Mouse (Mus musculus) lung, embryonic 14.5 days (tissue): ENCODE data around the gene Rassf6. TPM values are rescaled to one million over a fixed set of nuclear protein-coding genes. Genes with fewer than 3 reads are reported as not detected.

Source experiments
- ATAC-seq: fragments of 200-750 bp; cut with Nextera tagmentation; 2 replicates; pipeline ENCODE4 v1.8.0; 2017; ENCODE audit warnings: mild to moderate bottlenecking, moderate TSS enrichment, moderate library complexity; ENCODE audit not compliant: insufficient read depth
- DNase-seq: peaks from one replicate; pipeline ENCODE4 v3.0.0-alpha.2; 2015
- H3K27ac ChIP-seq: fragments of 300-500 bp; sonication (generic); 2 replicates; pipeline ENCODE4 v1.5.1; 2014; ENCODE audit warnings: low read depth, mild to moderate bottlenecking, moderate library complexity
- H3K27me3 ChIP-seq: fragments of 300-500 bp; sonication (generic); 2 replicates; pipeline ENCODE4 v1.6.1; 2014; ENCODE audit warnings: low read length, control low read depth; ENCODE audit not compliant: insufficient read depth
- H3K36me3 ChIP-seq: fragments of 300-500 bp; sonication (generic); 2 replicates; pipeline ENCODE4 v1.6.1; 2014; ENCODE audit warnings: control low read depth; ENCODE audit not compliant: insufficient read depth
- H3K4me1 ChIP-seq: fragments of 300-500 bp; sonication (generic); 2 replicates; pipeline ENCODE4 v1.6.1; 2014; ENCODE audit warnings: antibody characterized with exemption, control low read depth; ENCODE audit not compliant: insufficient read depth
- H3K4me2 ChIP-seq: fragments of 300-500 bp; sonication (generic); 2 replicates; pipeline ENCODE4 v1.6.1; 2014; ENCODE audit warnings: mild to moderate bottlenecking
- H3K4me3 ChIP-seq: fragments of 300-500 bp; sonication (generic); 2 replicates; pipeline ENCODE4 v1.5.1; 2014; ENCODE audit warnings: low read depth, low read length
- H3K9ac ChIP-seq: fragments of 300-500 bp; sonication (generic); 2 replicates; pipeline ENCODE4 v1.6.1; 2014
- H3K9me3 ChIP-seq: fragments of 300-500 bp; sonication (generic); 2 replicates; pipeline ENCODE4 v1.6.1; 2016; ENCODE audit warnings: low read depth, low read length, control low read depth
- CTCF ChIP-seq: IDR thresholded peaks from 2 replicates; pipeline ENCODE4 v1.5.1; 2016; ENCODE audit warnings: antibody characterized with exemption, low read depth
- WGBS: fragments of 180-500 bp; shearing (Covaris S2); extraction: QIAGEN DNeasy Blood & Tissue Kit; methylation state at CpG from one replicate; pipeline ENCODE4 v1.1.7; 2014; 5-methylcytosine and 5-hydroxymethylcytosine counted together
- polyA plus RNA-seq: library from polyadenylated mRNA; unstranded; fragments of >200 nt; fragmentation: Nextera tagmentation; extraction: Ambion mirVana; gene quantifications from 2 replicates; pipeline ENCODE4 v1.2.1, GENCODE M21; 2014

The Rassf6 gene
- polyA plus RNA-seq, 1 experiment from 2014 or later, result 2.5 TPM

GRCm38 (mm10) chr5:90590676-90591075 lies 49.8 kb downstream of the Rassf6 start:
- Histone ChIP-seq H3K4me2 (no peak overlapping the region), H3K27ac (no peak overlapping the region), H3K4me1 (no peaks in the 10 kb centered on the region), H3K36me3 (no peaks in the 10 kb centered on the region), H3K9ac (no peak overlapping the region), H3K9me3 (no peaks in the 10 kb centered on the region), H3K4me3 (no peak overlapping the region), H3K27me3 (no peaks in the 10 kb centered on the region)
- no peak for DNase-seq
- TF ChIP-seq CTCF, result no peak
- WGBS, result 83% methylated on average over 10 of the region's 10 CpGs
- ATAC-seq, result no peak

DNA sequence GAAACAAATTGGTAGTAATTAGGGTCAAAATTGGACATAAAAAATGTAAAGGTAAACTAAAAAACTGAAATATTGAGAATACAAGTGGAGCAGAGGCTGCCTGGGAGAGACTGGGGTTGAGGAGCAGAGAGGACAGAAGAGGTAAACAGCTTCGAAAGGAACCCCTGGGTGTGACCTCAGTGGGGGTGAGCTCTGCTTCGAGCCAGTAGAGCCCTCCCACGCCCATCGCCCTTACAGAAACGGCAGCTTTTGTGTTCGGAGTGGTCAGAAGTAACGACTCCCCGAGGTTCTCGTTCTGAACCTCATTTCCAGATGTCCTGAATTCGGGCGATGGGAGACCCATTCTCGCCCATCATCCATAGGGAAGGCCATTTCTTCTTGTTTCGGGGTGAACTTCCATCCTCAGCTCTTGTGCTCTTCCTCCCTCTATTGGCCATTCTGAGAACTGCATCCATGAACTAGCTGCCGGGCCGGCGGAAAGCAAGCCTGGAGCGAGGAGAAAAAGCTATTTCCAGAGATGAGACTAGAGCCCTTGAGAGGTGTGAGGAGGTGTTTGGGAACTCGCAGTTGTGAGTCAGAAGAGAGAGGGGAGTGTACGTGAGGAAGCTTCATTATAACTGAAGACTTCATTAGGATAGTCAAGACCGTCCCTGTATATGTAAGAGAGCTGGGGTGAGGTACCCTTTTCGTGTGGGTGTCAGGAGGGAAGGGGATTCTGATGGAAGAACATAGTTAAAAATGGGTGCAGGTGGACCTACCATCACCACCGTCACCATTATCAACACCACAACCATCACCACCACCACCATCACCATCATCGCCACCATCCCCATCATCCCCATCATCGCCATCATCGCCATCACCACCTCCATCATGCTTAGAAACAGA lies 51.5 kb downstream of the Rassf6 start:
- Histone ChIP-seq H3K4me3 (peak overlapping the region; percentile 32), H3K9me3 (no peaks in the 10 kb centered on the region), H3K9ac (peak overlapping the region; percentile 32), H3K4me2 (peak overlapping the region; percentile 68), H3K4me1 (no peaks in the 10 kb centered on the region), H3K36me3 (no peaks in the 10 kb centered on the region), H3K27me3 (no peaks in the 10 kb centered on the region), H3K27ac (no peak overlapping the region)
- ATAC-seq, result peak; percentile 62
- peak; percentile 94 for DNase-seq
- 23% methylated on average over 25 of the region's 25 CpGs for WGBS
- TF ChIP-seq CTCF, result peak; percentile 98

- Histone ChIP-seq H3K9me3 (no peaks in the 10 kb centered on the region), H3K27ac (no peak overlapping the region), H3K4me2 (no peak overlapping the region), H3K36me3 (no peaks in the 10 kb centered on the region), H3K27me3 (no peaks in the 10 kb centered on the region), H3K9ac (no peak overlapping the region), H3K4me1 (no peaks in the 10 kb centered on the region), H3K4me3 (no peak overlapping the region)
- ATAC-seq, result no peak
- WGBS, result 93% methylated on average over 5 of the region's 5 CpGs
- no peak for DNase-seq
- no peak for TF ChIP-seq CTCF
Observed at GRCm38 (mm10) chr5:90588104-90588503, 52.4 kb downstream of the Rassf6 start.

DNA sequence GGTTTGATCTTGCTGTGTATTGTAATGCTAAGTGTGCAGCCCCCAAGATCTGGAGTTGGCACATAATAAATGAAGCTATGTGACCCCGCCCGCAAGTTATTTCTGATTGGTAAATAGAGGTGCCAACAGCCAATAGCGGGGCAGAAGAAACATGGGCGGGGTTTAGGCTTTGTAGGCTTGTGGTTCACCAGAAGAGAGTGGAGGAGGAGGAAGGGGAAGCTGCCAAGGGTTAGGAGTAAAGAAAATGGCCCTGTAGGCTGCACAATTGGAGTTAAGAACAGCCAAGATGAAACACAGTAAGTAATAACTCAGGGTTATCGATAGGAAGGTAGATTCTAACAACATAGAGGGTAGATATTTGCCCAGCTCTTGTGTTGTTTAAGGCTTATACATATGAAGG lies 53.9 kb downstream of the Rassf6 start:
- Histone ChIP-seq H3K4me2 (no peak overlapping the region), H3K4me3 (no peak overlapping the region), H3K27me3 (no peaks in the 10 kb centered on the region), H3K36me3 (no peaks in the 10 kb centered on the region), H3K4me1 (no peaks in the 10 kb centered on the region), H3K9ac (no peak overlapping the region), H3K9me3 (no peaks in the 10 kb centered on the region), H3K27ac (no peak overlapping the region)
- 81% methylated on average over 5 of the region's 5 CpGs for WGBS
- TF ChIP-seq CTCF, result no peak
- DNase-seq, result no peak
- ATAC-seq, result no peak

DNA sequence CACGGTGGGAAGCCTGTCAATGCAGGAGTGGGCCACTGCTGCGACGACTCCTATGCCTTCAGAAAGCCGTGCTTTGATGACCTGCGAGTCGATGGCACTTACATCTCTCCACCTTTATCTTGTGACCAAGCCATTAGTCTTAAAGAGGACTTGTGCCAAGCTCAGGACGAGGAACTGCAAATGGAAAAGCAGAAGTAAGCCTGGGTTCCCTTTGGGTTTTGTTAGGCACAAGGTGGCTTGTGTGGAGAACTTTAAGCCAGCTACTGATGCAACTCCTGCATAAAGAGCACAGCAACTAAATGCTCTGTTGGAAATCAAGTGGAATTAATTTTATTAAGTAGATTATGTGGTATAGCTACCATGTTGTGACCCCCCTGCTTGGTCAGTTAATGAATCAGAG lies 55.7 kb downstream of the Rassf6 start:
- Histone ChIP-seq H3K9me3 (no peaks in the 10 kb centered on the region), H3K9ac (no peak overlapping the region), H3K36me3 (no peaks in the 10 kb centered on the region), H3K4me1 (no peaks in the 10 kb centered on the region), H3K27me3 (no peaks in the 10 kb centered on the region), H3K4me3 (no peak overlapping the region), H3K4me2 (no peak overlapping the region), H3K27ac (no peak overlapping the region)
- no peak for TF ChIP-seq CTCF
- no peak for DNase-seq
- ATAC-seq, result no peak
- WGBS, result 64% methylated on average over 7 of the region's 7 CpGs

DNA sequence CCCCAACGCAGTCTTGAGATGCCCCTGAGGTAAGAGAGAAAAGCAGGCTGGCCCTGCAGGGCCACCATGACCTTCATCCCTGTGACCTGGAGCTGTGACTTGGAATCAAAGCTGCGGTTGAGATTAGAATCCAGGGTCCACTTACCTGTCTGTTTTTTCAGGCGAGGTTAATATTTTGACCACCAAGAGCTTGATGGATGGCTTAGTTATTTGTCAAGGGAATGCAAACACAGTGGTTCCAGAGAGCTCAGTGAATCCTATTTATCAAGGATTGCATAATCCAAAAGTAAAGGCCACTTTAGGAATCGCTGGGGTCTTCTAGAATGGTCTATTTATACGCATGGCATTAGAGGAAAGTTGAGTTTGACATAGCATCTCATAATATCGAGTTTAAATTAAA lies 58.3 kb downstream of the Rassf6 start:
- no peak for DNase-seq
- 69% methylated on average over 6 of the region's 6 CpGs for WGBS
- Histone ChIP-seq H3K4me2 (no peak overlapping the region), H3K27me3 (no peaks in the 10 kb centered on the region), H3K4me1 (peaks cover 4% of the 10 kb centered on the region; the same call in 1 of the 2 replicates), H3K4me3 (no peak overlapping the region), H3K9me3 (no peaks in the 10 kb centered on the region), H3K27ac (no peak overlapping the region), H3K9ac (no peak overlapping the region), H3K36me3 (no peaks in the 10 kb centered on the region)
- ATAC-seq, result no peak
- no peak for TF ChIP-seq CTCF

GRCm38 (mm10) chr5:90579556-90579955 lies 60.9 kb downstream of the Rassf6 start:
- no peak for TF ChIP-seq CTCF
- Histone ChIP-seq H3K27me3 (no peaks in the 10 kb centered on the region), H3K9ac (no peak overlapping the region), H3K36me3 (no peaks in the 10 kb centered on the region), H3K4me3 (no peak overlapping the region), H3K9me3 (no peaks in the 10 kb centered on the region), H3K4me2 (no peak overlapping the region), H3K4me1 (peaks cover 4% of the 10 kb centered on the region; the same call in 1 of the 2 replicates), H3K27ac (no peak overlapping the region)
- ATAC-seq, result no peak
- DNase-seq, result no peak
- WGBS, result 80% methylated on average over 9 of the region's 9 CpGs
